Mouse (Mus musculus): ENCODE results near the gene Gm10912. TPM values are rescaled to one million over a fixed set of nuclear protein-coding genes. Genes with fewer than 3 reads are reported as not detected.
"Not testable (repeated sequence)": the region's sequence is repeated elsewhere in the genome, so short reads cannot be mapped to it uniquely, and the experiment has no call there.

Gene Gm10912
- polyA plus RNA-seq, 1 experiment from 2014 or later, result not detected

DNA sequence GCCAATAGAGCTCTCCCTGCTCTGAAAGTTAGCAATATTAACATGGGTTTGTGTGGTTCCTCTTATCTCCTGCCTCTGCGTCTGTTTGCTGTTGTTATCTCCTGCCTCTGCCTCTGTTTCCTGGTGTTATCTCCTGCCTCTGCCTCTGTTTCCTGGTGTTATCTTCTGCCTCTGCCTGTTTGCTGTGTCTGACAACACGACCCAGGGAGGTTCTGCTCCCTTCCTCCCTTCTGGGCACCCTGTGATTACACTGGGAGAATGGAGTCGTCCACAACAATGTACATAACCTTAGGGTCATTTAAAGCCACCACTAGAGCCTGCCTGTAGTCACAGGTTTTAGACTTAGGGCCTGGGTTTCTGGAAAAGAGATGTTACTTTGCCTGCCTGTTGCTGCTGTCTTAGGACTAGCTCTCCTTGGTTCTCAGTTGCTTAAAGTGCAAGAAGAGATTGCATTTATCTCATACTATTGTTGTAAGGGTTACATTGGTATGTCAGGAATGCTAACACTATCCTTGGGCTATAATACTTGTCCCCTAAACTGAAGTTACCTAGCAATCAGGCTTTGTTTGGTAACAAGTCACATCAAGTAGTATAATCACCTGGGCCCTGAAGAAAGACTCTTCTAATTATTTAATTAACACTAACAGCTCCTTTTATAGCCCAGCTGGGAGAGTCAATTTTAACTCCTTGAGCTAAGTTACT, 33.1 kb downstream of the Gm10912 start:
- 24% methylated on average over 3 of the region's 3 CpGs for WGBS
- Histone ChIP-seq H3K9me3 (ENCODE audit: control insufficient read depth, low read length) (no peaks in the 10 kb centered on the region), H3K9ac (ENCODE audit: low read length) (no peak overlapping the region), H3K27ac (ENCODE audit: low read depth) (no peak overlapping the region), H3K36me3 (ENCODE audit: control insufficient read depth, insufficient read depth, low read length) (no peaks in the 10 kb centered on the region), H3K27me3 (replicated peaks; ENCODE audit: control insufficient read depth, insufficient read depth, low read length) (no peaks in the 10 kb centered on the region), H3K4me3 (ENCODE audit: low read depth, low read length) (no peak overlapping the region), H3K4me2 (ENCODE audit: low read length) (no peak overlapping the region), H3K4me1 (replicated peaks; ENCODE audit: control insufficient read depth, insufficient read depth, low read length) (0 out of 2 replicates have a peak, but pooled peaks cover 3% of the 10 kb centered on the region)
- ATAC-seq (replicated peaks; ENCODE audit: low FRiP score, low TSS enrichment, low read depth), result no peak
- no peak for DNase-seq (ENCODE audit: low spot score)

DNA sequence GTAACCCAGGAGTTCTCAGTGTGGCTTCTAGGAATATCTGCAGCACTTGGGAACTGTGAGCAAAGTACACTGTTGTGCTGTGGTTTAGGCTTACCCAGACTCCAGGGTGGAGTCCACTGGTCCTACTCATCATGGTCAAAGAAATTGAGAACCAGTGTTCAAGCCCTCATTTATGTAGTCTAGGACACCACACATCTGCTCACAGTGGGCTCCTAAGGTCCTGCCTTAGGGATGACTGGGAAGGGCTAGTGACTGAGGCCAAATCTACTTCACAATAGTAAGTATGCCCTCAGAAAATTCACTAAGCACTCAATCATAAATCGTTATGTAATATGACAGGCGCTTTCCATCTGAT, 33.6 kb downstream of the Gm10912 start:
- H3K27ac ChIP-seq (ENCODE audit: low read depth), result no peak overlapping the region
- ATAC-seq (replicated peaks; ENCODE audit: low FRiP score, low TSS enrichment, low read depth), result no peak
- H3K4me1 ChIP-seq (replicated peaks; ENCODE audit: control insufficient read depth, insufficient read depth, low read length), result 0 out of 2 replicates have a peak, but pooled peaks cover 3% of the 10 kb centered on the region
- H3K36me3 ChIP-seq (ENCODE audit: control insufficient read depth, insufficient read depth, low read length), result no peaks in the 10 kb centered on the region
- H3K9me3 ChIP-seq (ENCODE audit: control insufficient read depth, low read length), result no peaks in the 10 kb centered on the region
- no peak overlapping the region for H3K9ac ChIP-seq (ENCODE audit: low read length)
- 93% methylated on average over 2 of the region's 2 CpGs for whole genome bisulfite sequencing
- no peak overlapping the region for H3K4me3 ChIP-seq (ENCODE audit: low read depth, low read length)
- no peak for DNase-seq (ENCODE audit: low spot score)
- no peaks in the 10 kb centered on the region for H3K27me3 ChIP-seq (replicated peaks; ENCODE audit: control insufficient read depth, insufficient read depth, low read length)
- no peak overlapping the region for H3K4me2 ChIP-seq (ENCODE audit: low read length)

- no peaks in the 10 kb centered on the region for H3K9me3 ChIP-seq (ENCODE audit: control insufficient read depth, low read length)
- H3K27ac ChIP-seq (ENCODE audit: low read depth), result no peak overlapping the region
- no peak overlapping the region for H3K4me2 ChIP-seq (ENCODE audit: low read length)
- 58% methylated on average over 1 of the region's 1 CpGs for WGBS
- DNase-seq (ENCODE audit: low spot score) (no peak), ATAC-seq (replicated peaks; ENCODE audit: low FRiP score, low TSS enrichment, low read depth) (no peak)
- no peaks in the 10 kb centered on the region for H3K27me3 ChIP-seq (replicated peaks; ENCODE audit: control insufficient read depth, insufficient read depth, low read length)
- H3K9ac ChIP-seq (ENCODE audit: low read length), result no peak overlapping the region
- H3K4me1 ChIP-seq (replicated peaks; ENCODE audit: control insufficient read depth, insufficient read depth, low read length), result 0 out of 2 replicates have a peak, but pooled peaks cover 3% of the 10 kb centered on the region
- H3K36me3 ChIP-seq (ENCODE audit: control insufficient read depth, insufficient read depth, low read length), result no peaks in the 10 kb centered on the region
- no peak overlapping the region for H3K4me3 ChIP-seq (ENCODE audit: low read depth, low read length)
Observed at GRCm38 (mm10) chr2:104099946-104100345, 34.3 kb downstream of the Gm10912 start.

- Histone ChIP-seq H3K4me1 (replicated peaks; ENCODE audit: control insufficient read depth, insufficient read depth, low read length) (peaks cover 3% of the 10 kb centered on the region; the same call in 1 of the 2 replicates), H3K9me3 (ENCODE audit: control insufficient read depth, low read length) (no peaks in the 10 kb centered on the region), H3K9ac (ENCODE audit: low read length) (no peak overlapping the region), H3K4me2 (ENCODE audit: low read length) (no peak overlapping the region), H3K27me3 (replicated peaks; ENCODE audit: control insufficient read depth, insufficient read depth, low read length) (no peaks in the 10 kb centered on the region), H3K27ac (ENCODE audit: low read depth) (no peak overlapping the region), H3K36me3 (ENCODE audit: control insufficient read depth, insufficient read depth, low read length) (no peaks in the 10 kb centered on the region), H3K4me3 (ENCODE audit: low read depth, low read length) (no peak overlapping the region)
- no peak for DNase-seq (ENCODE audit: low spot score)
- no peak for ATAC-seq (replicated peaks; ENCODE audit: low FRiP score, low TSS enrichment, low read depth)
- WGBS, result 90% methylated on average over 6 of the region's 6 CpGs
Observed at GRCm38 (mm10) chr2:104104800-104105199, 39.2 kb downstream of the Gm10912 start.

- not testable (repeated sequence) for ATAC-seq (replicated peaks; ENCODE audit: low FRiP score, low TSS enrichment, low read depth); H3K9ac ChIP-seq (ENCODE audit: low read length)
Observed at GRCm38 (mm10) chr2:104109021-104109420, 43.4 kb downstream of the Gm10912 start.

DNA sequence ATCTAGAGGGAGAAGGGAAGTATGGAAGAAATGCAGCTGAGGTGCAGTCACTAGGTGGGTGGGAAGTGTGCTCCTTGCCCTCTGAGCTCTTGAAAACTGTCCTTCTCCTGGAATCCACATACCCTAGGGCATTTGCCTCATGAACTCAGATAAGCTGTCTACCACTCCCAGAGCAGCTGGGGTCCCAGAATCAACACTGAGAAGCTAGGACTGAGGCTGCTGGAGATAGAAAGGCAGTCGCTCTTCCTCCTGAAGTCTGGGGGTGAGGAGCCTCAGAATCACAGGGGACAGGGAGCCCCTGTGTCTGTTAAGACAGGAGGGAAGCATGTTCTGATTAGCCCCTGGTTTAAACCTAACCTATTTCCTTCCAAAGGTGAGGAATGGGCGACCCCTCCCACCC, 43.9 kb downstream of the Gm10912 start:
- H3K4me3 ChIP-seq (ENCODE audit: low read depth, low read length), result no peak overlapping the region
- WGBS, result 77% methylated on average over 2 of the region's 2 CpGs
- peaks cover 3% of the 10 kb centered on the region; the same call in 1 of the 2 replicates for H3K4me1 ChIP-seq (replicated peaks; ENCODE audit: control insufficient read depth, insufficient read depth, low read length)
- H3K36me3 ChIP-seq (ENCODE audit: control insufficient read depth, insufficient read depth, low read length), result no peaks in the 10 kb centered on the region; the same call in 1 of the 2 replicates
- no peaks in the 10 kb centered on the region for H3K9me3 ChIP-seq (ENCODE audit: control insufficient read depth, low read length)
- DNase-seq (ENCODE audit: low spot score), result peak; percentile 50
- no peaks in the 10 kb centered on the region for H3K27me3 ChIP-seq (replicated peaks; ENCODE audit: control insufficient read depth, insufficient read depth, low read length)
- H3K27ac ChIP-seq (ENCODE audit: low read depth), result no peak overlapping the region
- no peak overlapping the region for H3K9ac ChIP-seq (ENCODE audit: low read length)
- H3K4me2 ChIP-seq (ENCODE audit: low read length), result no peak overlapping the region
- no peak for ATAC-seq (replicated peaks; ENCODE audit: low FRiP score, low TSS enrichment, low read depth)

More at GRCm38 (mm10) chr2:104109021-104109420, 43.4 kb downstream of the Gm10912 start:
- H3K27me3 ChIP-seq (replicated peaks; ENCODE audit: control insufficient read depth, insufficient read depth, low read length); H3K4me1 ChIP-seq (replicated peaks; ENCODE audit: control insufficient read depth, insufficient read depth, low read length); H3K36me3 ChIP-seq (ENCODE audit: control insufficient read depth, insufficient read depth, low read length); H3K4me2 ChIP-seq (ENCODE audit: low read length); H3K4me3 ChIP-seq (ENCODE audit: low read depth, low read length); H3K9me3 ChIP-seq (ENCODE audit: control insufficient read depth, low read length); DNase-seq (ENCODE audit: low spot score); H3K27ac ChIP-seq (ENCODE audit: low read depth): not testable (repeated sequence)
- 74% methylated on average over 2 of the region's 2 CpGs for WGBS

DNA sequence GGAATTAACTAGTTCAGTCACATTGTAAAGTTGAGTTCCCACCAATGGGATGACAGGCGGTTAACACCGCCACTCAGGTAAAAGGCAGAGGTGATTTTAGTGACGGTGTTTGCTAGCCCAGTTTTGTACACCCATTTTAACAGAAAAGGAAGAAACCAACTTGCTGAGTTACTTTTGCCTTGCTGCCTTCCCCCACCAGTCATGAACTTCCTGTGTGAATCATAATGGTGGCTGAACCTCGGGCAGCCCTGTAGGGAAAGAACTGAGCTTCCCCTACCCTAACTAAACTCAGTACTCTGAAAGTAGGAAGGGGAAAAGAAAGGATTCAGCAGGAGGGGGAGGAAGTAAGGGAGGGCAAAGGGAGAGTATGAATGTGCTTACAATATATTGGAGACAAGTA, 44.4 kb downstream of the Gm10912 start:
- Histone ChIP-seq H3K27ac (ENCODE audit: low read depth) (no peak overlapping the region), H3K4me2 (ENCODE audit: low read length) (no peak overlapping the region), H3K9me3 (ENCODE audit: control insufficient read depth, low read length) (no peaks in the 10 kb centered on the region), H3K9ac (ENCODE audit: low read length) (no peak overlapping the region), H3K4me3 (ENCODE audit: low read depth, low read length) (no peak overlapping the region), H3K4me1 (replicated peaks; ENCODE audit: control insufficient read depth, insufficient read depth, low read length) (peaks cover 3% of the 10 kb centered on the region; the same call in 1 of the 2 replicates), H3K27me3 (replicated peaks; ENCODE audit: control insufficient read depth, insufficient read depth, low read length) (no peaks in the 10 kb centered on the region), H3K36me3 (ENCODE audit: control insufficient read depth, insufficient read depth, low read length) (no peaks in the 10 kb centered on the region; the same call in 1 of the 2 replicates)
- 86% methylated on average over 4 of the region's 4 CpGs for WGBS
- no peak for ATAC-seq (replicated peaks; ENCODE audit: low FRiP score, low TSS enrichment, low read depth)
- no peak for DNase-seq (ENCODE audit: low spot score)

DNA sequence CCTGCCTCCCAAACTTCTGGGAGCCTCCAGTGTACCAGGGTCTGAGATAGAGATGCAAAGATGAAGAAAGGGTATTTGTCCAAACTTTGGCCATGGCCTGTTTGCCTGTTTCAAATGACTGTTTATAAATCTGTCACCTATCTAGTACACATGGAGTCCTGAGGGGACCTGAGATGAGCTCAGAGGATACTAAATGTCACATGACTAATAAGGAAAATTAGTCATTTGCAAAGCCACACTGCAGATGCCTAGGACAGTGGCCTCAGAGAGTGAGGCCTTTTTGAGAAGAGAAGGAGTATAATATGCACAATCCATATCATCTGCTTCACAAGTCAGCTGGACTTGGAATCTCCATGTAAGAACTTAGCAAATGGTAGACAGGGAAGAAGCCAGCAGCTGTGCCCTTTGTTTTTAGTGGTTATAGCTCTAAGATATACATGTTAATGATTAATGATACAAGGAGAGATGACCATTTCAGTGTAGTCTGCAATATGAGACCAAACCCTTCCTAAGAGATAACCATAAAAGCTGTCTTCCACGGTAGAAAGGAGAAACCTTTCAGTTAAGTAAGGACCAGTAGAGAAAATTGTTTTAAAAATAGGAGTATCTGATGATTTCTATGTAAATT, 45.7 kb downstream of the Gm10912 start:
- H3K27me3 ChIP-seq (replicated peaks; ENCODE audit: control insufficient read depth, insufficient read depth, low read length); H3K4me1 ChIP-seq (replicated peaks; ENCODE audit: control insufficient read depth, insufficient read depth, low read length); H3K27ac ChIP-seq (ENCODE audit: low read depth); H3K4me3 ChIP-seq (ENCODE audit: low read depth, low read length); H3K9ac ChIP-seq (ENCODE audit: low read length); H3K4me2 ChIP-seq (ENCODE audit: low read length); ATAC-seq (replicated peaks; ENCODE audit: low FRiP score, low TSS enrichment, low read depth); DNase-seq (ENCODE audit: low spot score); H3K9me3 ChIP-seq (ENCODE audit: control insufficient read depth, low read length); H3K36me3 ChIP-seq (ENCODE audit: control insufficient read depth, insufficient read depth, low read length): not testable (repeated sequence)
- WGBS, result no CpG with 5 or more reads among the region's 1 CpGs

DNA sequence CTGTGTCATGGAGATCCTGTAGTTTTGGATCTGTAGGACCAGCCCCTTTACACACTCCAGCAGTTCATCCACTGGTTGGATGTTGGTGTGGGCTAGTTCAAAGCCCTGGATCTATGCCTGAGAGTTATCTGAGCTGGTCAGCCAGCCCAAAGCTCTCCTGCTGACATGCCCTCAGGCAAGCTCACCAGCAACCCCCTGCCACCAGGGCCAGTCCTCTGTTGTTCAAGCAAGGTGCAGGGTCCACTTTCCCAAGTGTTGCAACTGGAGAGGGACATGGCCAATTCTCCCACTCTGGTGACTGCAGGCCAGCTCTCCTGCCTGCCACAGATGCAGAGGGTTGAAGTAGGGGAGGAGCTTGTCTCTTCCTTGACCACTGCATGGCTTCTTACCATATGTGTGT, 47.9 kb downstream of the Gm10912 start:
- not testable (repeated sequence) for DNase-seq (ENCODE audit: low spot score); H3K9me3 ChIP-seq (ENCODE audit: control insufficient read depth, low read length); H3K4me2 ChIP-seq (ENCODE audit: low read length); H3K9ac ChIP-seq (ENCODE audit: low read length); ATAC-seq (replicated peaks; ENCODE audit: low FRiP score, low TSS enrichment, low read depth); H3K27me3 ChIP-seq (replicated peaks; ENCODE audit: control insufficient read depth, insufficient read depth, low read length); H3K36me3 ChIP-seq (ENCODE audit: control insufficient read depth, insufficient read depth, low read length); H3K27ac ChIP-seq (ENCODE audit: low read depth); H3K4me3 ChIP-seq (ENCODE audit: low read depth, low read length); H3K4me1 ChIP-seq (replicated peaks; ENCODE audit: control insufficient read depth, insufficient read depth, low read length)
